Mouse (Mus musculus): ENCODE measurements around the gene Gas7. TPM values are rescaled to one million over a fixed set of nuclear protein-coding genes. Genes with fewer than 3 reads are reported as not detected.

Gene Gas7
- total and polyA plus RNA-seq, 2 experiments from 2014 or later = 46.8 to 76.0 TPM

GRCm38 (mm10) chr11:67679300-67679699 is 224.1 kb downstream of the Gas7 start:
- no peaks in the 10 kb centered on the region for H3K9me3 ChIP-seq (ENCODE audit: low read length)
- no peak overlapping the region for H3K27ac ChIP-seq
- H3K4me3 ChIP-seq (ENCODE audit: low read length) = no peak overlapping the region
- WGBS = 79% methylated on average over 5 of the region's 5 CpGs
- H3K9ac ChIP-seq (replicated peaks; ENCODE audit: low read length) = no peak overlapping the region
- DNase-seq (ENCODE audit: low spot score) (no peak), ATAC-seq (no peak)
- no peaks in the 10 kb centered on the region for H3K36me3 ChIP-seq (ENCODE audit: insufficient read depth, low read length)
- H3K4me2 ChIP-seq (ENCODE audit: low read depth, low read length) = no peak overlapping the region
- H3K4me1 ChIP-seq (ENCODE audit: insufficient read depth, low read length) = no peaks in the 10 kb centered on the region
- no peaks in the 10 kb centered on the region for H3K27me3 ChIP-seq (ENCODE audit: insufficient read depth, low read length)
- no peak for TF ChIP-seq CTCF (IDR thresholded peaks at IDR 0.05; ENCODE audit: low read depth)

- ATAC-seq (no peak), DNase-seq (ENCODE audit: low spot score) (no peak)
- Histone ChIP-seq H3K36me3 (ENCODE audit: insufficient read depth, low read length) (no peaks in the 10 kb centered on the region), H3K4me2 (ENCODE audit: low read depth, low read length) (no peak overlapping the region), H3K27ac (no peak overlapping the region), H3K4me3 (ENCODE audit: low read length) (no peak overlapping the region), H3K9me3 (ENCODE audit: low read length) (no peaks in the 10 kb centered on the region), H3K4me1 (ENCODE audit: insufficient read depth, low read length) (no peaks in the 10 kb centered on the region), H3K27me3 (ENCODE audit: insufficient read depth, low read length) (no peaks in the 10 kb centered on the region), H3K9ac (replicated peaks; ENCODE audit: low read length) (no peak overlapping the region)
- 89% methylated on average over 2 of the region's 2 CpGs for WGBS
- no peak for TF ChIP-seq CTCF (IDR thresholded peaks at IDR 0.05; ENCODE audit: low read depth)
Observed at GRCm38 (mm10) chr11:67679930-67680329, 224.7 kb downstream of the Gas7 start.

- Histone ChIP-seq H3K4me3 (ENCODE audit: low read length) (no peak overlapping the region), H3K9ac (replicated peaks; ENCODE audit: low read length) (no peak overlapping the region), H3K27ac (no peak overlapping the region), H3K4me2 (ENCODE audit: low read depth, low read length) (no peak overlapping the region), H3K36me3 (ENCODE audit: insufficient read depth, low read length) (no peaks in the 10 kb centered on the region), H3K27me3 (ENCODE audit: insufficient read depth, low read length) (no peaks in the 10 kb centered on the region), H3K9me3 (ENCODE audit: low read length) (no peaks in the 10 kb centered on the region), H3K4me1 (ENCODE audit: insufficient read depth, low read length) (no peaks in the 10 kb centered on the region)
- 74% methylated on average over 3 of the region's 3 CpGs for WGBS
- no peak for DNase-seq (ENCODE audit: low spot score)
- no peak for TF ChIP-seq CTCF (IDR thresholded peaks at IDR 0.05; ENCODE audit: low read depth)
- ATAC-seq = no peak
Observed at GRCm38 (mm10) chr11:67681871-67682270, 226.6 kb downstream of the Gas7 start.

GRCm38 (mm10) chr11:67686109-67686508 is 230.9 kb downstream of the Gas7 start:
- TF ChIP-seq CTCF (IDR thresholded peaks at IDR 0.05; ENCODE audit: low read depth) = no peak
- no peak overlapping the region for H3K27ac ChIP-seq
- H3K27me3 ChIP-seq (ENCODE audit: insufficient read depth, low read length) = no peaks in the 10 kb centered on the region
- no peaks in the 10 kb centered on the region for H3K9me3 ChIP-seq (ENCODE audit: low read length)
- H3K36me3 ChIP-seq (ENCODE audit: insufficient read depth, low read length) = no peaks in the 10 kb centered on the region
- no peak overlapping the region for H3K4me3 ChIP-seq (ENCODE audit: low read length)
- H3K9ac ChIP-seq (replicated peaks; ENCODE audit: low read length) = no peak overlapping the region
- H3K4me2 ChIP-seq (ENCODE audit: low read depth, low read length) = no peak overlapping the region
- no peak for ATAC-seq
- 49% methylated on average over 2 of the region's 2 CpGs for WGBS
- peak; percentile 48 for DNase-seq (ENCODE audit: low spot score)
- H3K4me1 ChIP-seq (ENCODE audit: insufficient read depth, low read length) = no peaks in the 10 kb centered on the region

- Histone ChIP-seq H3K36me3 (ENCODE audit: insufficient read depth, low read length) (no peaks in the 10 kb centered on the region), H3K27me3 (ENCODE audit: insufficient read depth, low read length) (no peaks in the 10 kb centered on the region), H3K4me2 (ENCODE audit: low read depth, low read length) (no peak within 1 kb of the TSS), H3K4me1 (ENCODE audit: insufficient read depth, low read length) (no peaks in the 10 kb centered on the region), H3K27ac (no peak within 1 kb of the TSS), H3K9ac (replicated peaks; ENCODE audit: low read length) (no peak within 1 kb of the TSS), H3K9me3 (ENCODE audit: low read length) (no peaks in the 10 kb centered on the region), H3K4me3 (ENCODE audit: low read length) (no peak within 1 kb of the TSS)
- 79% methylated on average over 7 of the region's 7 CpGs for WGBS
- ATAC-seq = no peak
- TF ChIP-seq CTCF (IDR thresholded peaks at IDR 0.05; ENCODE audit: low read depth) = no peak
- no peak for DNase-seq (ENCODE audit: low spot score)
Observed at GRCm38 (mm10) chr11:67694703-67695376, 239.6 kb downstream of the Gas7 start, which contains the start of gene Rcvrn. Rcvrn (plus strand) TSS chr11:67695326.

- no peak overlapping the region for H3K27ac ChIP-seq
- TF ChIP-seq CTCF (IDR thresholded peaks at IDR 0.05; ENCODE audit: low read depth) = no peak
- DNase-seq (ENCODE audit: low spot score) (peak; percentile 29), ATAC-seq (no peak)
- H3K4me2 ChIP-seq (ENCODE audit: low read depth, low read length) = no peak overlapping the region
- no peak overlapping the region for H3K4me3 ChIP-seq (ENCODE audit: low read length)
- no peaks in the 10 kb centered on the region for H3K27me3 ChIP-seq (ENCODE audit: insufficient read depth, low read length)
- no peak overlapping the region for H3K9ac ChIP-seq (replicated peaks; ENCODE audit: low read length)
- no peaks in the 10 kb centered on the region for H3K4me1 ChIP-seq (ENCODE audit: insufficient read depth, low read length)
- no peaks in the 10 kb centered on the region for H3K9me3 ChIP-seq (ENCODE audit: low read length)
- H3K36me3 ChIP-seq (ENCODE audit: insufficient read depth, low read length) = no peaks in the 10 kb centered on the region
- WGBS = 71% methylated on average over 4 of the region's 4 CpGs
Observed at GRCm38 (mm10) chr11:67712976-67713375, 257.7 kb downstream of the Gas7 start.

GRCm38 (mm10) chr11:67715382-67715781 is 260.1 kb downstream of the Gas7 start:
- Histone ChIP-seq H3K9me3 (ENCODE audit: low read length) (no peaks in the 10 kb centered on the region), H3K9ac (replicated peaks; ENCODE audit: low read length) (no peak overlapping the region), H3K4me2 (ENCODE audit: low read depth, low read length) (no peak overlapping the region), H3K27ac (no peak overlapping the region), H3K4me1 (ENCODE audit: insufficient read depth, low read length) (no peaks in the 10 kb centered on the region), H3K27me3 (ENCODE audit: insufficient read depth, low read length) (no peaks in the 10 kb centered on the region), H3K36me3 (ENCODE audit: insufficient read depth, low read length) (no peaks in the 10 kb centered on the region), H3K4me3 (ENCODE audit: low read length) (no peak overlapping the region)
- no peak for ATAC-seq
- no peak for DNase-seq (ENCODE audit: low spot score)
- WGBS = 94% methylated on average over 4 of the region's 4 CpGs
- TF ChIP-seq CTCF (IDR thresholded peaks at IDR 0.05; ENCODE audit: low read depth) = no peak

All from hindbrain, postnatal 0 days (tissue).